Mouse (Mus musculus): Measurements from ENCODE around the gene Zbp1.

DNA sequence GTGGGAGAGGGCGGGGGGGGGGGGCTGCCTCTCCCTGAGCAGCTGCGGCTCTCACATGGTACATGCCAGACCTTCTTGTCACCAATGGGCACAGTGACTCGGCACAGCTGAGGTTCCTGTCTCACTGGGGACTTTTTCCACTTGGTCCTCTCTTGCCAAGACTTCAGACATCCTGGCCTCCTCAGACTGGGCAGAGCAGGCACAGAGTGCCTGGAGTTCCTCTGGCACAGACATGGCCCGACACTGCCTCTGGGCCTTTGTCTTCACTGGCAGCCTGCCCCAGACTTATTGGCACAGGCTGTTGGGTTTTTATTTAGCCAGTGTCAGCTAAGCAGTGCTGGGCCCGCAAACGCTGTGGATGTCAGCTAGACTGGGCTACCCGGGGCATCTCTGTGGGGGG is 38.9 kb upstream of the Zbp1 start:
- TF ChIP-seq POLR2A (IDR thresholded peaks at IDR 0.05; ENCODE audit: control insufficient read depth, extremely low read depth, insufficient read depth, low read length, poor library complexity) (no peak), CTCF (IDR thresholded peaks at IDR 0.05; ENCODE audit: borderline replicate concordance, control insufficient read depth, extremely low read depth, insufficient read depth, low read length, poor library complexity) (no peak)
